Mouse (Mus musculus) stomach, embryonic 14.5 days (tissue): ENCODE data around the gene Zyg11b. TPM values are rescaled to one million over a fixed set of nuclear protein-coding genes. Genes with fewer than 3 reads are reported as not detected.
A peak's percentile ranks its signal among the peaks of the same experiment; 100 is the strongest.

Source experiments
- ATAC-seq: fragments of 200-750 bp; cut with Nextera tagmentation; 2 replicates; pipeline ENCODE4 v1.8.0; 2017; ENCODE audit warnings: low read depth, moderate TSS enrichment; ENCODE audit not compliant: insufficient number of reproducible peaks, insufficient read depth, low FRiP score
- H3K27ac ChIP-seq: fragments of 300-500 bp; sonication (generic); 2 replicates; pipeline ENCODE4 v1.5.1; 2014; ENCODE audit warnings: mild to moderate bottlenecking, low read length, moderate library complexity, mixed read lengths
- H3K27me3 ChIP-seq: fragments of 300-500 bp; sonication (generic); 2 replicates; pipeline ENCODE4 v1.6.1; 2014; ENCODE audit warnings: low read length, control low read depth, mixed read lengths; ENCODE audit not compliant: control insufficient read depth, insufficient read depth
- H3K36me3 ChIP-seq: fragments of 300-500 bp; sonication (generic); 2 replicates; pipeline ENCODE4 v1.6.1; 2014; ENCODE audit warnings: mild to moderate bottlenecking, control low read depth, low read length, moderate library complexity, mixed read lengths; ENCODE audit not compliant: control insufficient read depth, insufficient read depth
- H3K4me1 ChIP-seq: fragments of 300-500 bp; sonication (generic); 2 replicates; pipeline ENCODE4 v1.6.1; 2014; ENCODE audit warnings: low read length, control low read depth, mixed read lengths; ENCODE audit not compliant: control insufficient read depth, insufficient read depth
- H3K4me2 ChIP-seq: fragments of 300-500 bp; sonication (generic); replicated peaks from 2 replicates; pipeline ENCODE4 v1.6.1; 2014; ENCODE audit warnings: low read depth, low read length, control low read depth
- H3K4me3 ChIP-seq: fragments of 300-500 bp; sonication (generic); 2 replicates; pipeline ENCODE4 v1.5.1; 2014; ENCODE audit warnings: low read depth, low read length, control low read depth
- H3K9ac ChIP-seq: fragments of 300-500 bp; sonication (generic); replicated peaks from 2 replicates; pipeline ENCODE4 v1.6.1; 2014; ENCODE audit warnings: low read depth, mild to moderate bottlenecking, control low read depth, low read length, moderate library complexity, mixed read lengths
- H3K9me3 ChIP-seq: fragments of 300-500 bp; sonication (generic); 2 replicates; pipeline ENCODE4 v1.6.1; 2016; ENCODE audit warnings: low read depth, low read length, control low read depth; ENCODE audit not compliant: control insufficient read depth
- WGBS: fragments of 180-500 bp; shearing (Covaris S2); extraction: QIAGEN DNeasy Blood & Tissue Kit; methylation state at CpG from one replicate; pipeline ENCODE4 v1.1.7; 2014; 5-methylcytosine and 5-hydroxymethylcytosine counted together
- polyA plus RNA-seq: library from polyadenylated mRNA; unstranded; fragments of >200 nt; fragmentation: Nextera tagmentation; extraction: Ambion mirVana; gene quantifications from 2 replicates; pipeline ENCODE4 v1.2.1, GENCODE M21; 2014

The Zyg11b gene
- polyA plus RNA-seq, 1 experiment from 2014 or later, result 18.1 TPM

DNA sequence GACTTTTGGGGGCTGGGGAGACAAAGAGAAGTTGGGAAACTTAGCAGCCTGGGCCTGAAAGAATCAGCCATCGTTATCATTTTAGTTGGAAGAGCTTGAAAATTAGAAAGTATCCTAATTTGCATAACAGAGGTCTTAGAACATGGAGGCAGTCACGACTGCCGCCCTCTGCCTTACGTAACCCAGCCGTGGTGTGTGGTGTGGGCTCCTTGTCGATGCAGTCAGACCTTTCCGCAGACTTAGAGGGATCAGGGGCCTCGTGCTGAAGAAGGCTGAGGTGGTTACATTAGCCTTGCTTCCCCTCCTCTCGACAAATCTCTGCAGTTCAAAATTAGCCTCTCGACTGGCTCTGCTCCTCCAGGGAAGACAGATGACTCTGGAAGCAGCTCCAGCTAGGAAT, 37.9 kb upstream of the Zyg11b start:
- H3K4me1 ChIP-seq, result peaks cover 11% of the 10 kb centered on the region
- no peaks in the 10 kb centered on the region for H3K27me3 ChIP-seq
- WGBS, result 55% methylated on average over 10 of the region's 10 CpGs
- peak; percentile 25; the same call in 1 of the 2 replicates for ATAC-seq
- no peak overlapping the region for H3K4me3 ChIP-seq
- H3K9ac ChIP-seq, result no peak overlapping the region
- no peaks in the 10 kb centered on the region for H3K9me3 ChIP-seq
- H3K36me3 ChIP-seq, result peaks cover 19% of the 10 kb centered on the region
- no peak overlapping the region for H3K4me2 ChIP-seq
- no peak overlapping the region; the same call in 1 of the 2 replicates for H3K27ac ChIP-seq

DNA sequence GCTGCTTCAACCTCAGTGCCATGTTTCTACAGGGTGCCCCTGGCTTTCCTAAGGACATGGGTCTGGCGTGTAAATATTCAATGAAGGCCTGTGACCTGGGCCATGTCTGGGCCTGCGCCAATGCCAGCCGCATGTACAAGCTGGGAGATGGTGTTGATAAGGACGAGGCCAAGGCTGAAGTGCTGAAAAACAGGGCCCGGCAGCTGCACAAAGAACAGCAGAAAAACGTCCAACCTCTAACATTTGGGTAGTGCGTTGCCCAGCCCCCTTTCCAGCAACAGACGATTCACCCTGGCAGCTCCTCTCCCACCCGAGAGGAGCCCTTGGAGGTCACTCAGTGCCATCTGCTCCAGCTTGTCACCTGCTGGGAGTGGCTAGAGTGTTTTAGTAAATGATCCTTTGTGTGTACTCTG, 37.4 kb upstream of the Zyg11b start:
- no peak overlapping the region for H3K4me2 ChIP-seq
- H3K9ac ChIP-seq, result no peak overlapping the region
- peaks cover 20% of the 10 kb centered on the region for H3K36me3 ChIP-seq
- H3K9me3 ChIP-seq, result no peaks in the 10 kb centered on the region
- no peak overlapping the region for H3K4me3 ChIP-seq
- no peak for ATAC-seq
- H3K4me1 ChIP-seq, result peaks cover 11% of the 10 kb centered on the region
- peak overlapping the region; percentile 53; the same call in 1 of the 2 replicates for H3K27ac ChIP-seq
- 46% methylated on average over 9 of the region's 9 CpGs for WGBS
- no peaks in the 10 kb centered on the region for H3K27me3 ChIP-seq

DNA sequence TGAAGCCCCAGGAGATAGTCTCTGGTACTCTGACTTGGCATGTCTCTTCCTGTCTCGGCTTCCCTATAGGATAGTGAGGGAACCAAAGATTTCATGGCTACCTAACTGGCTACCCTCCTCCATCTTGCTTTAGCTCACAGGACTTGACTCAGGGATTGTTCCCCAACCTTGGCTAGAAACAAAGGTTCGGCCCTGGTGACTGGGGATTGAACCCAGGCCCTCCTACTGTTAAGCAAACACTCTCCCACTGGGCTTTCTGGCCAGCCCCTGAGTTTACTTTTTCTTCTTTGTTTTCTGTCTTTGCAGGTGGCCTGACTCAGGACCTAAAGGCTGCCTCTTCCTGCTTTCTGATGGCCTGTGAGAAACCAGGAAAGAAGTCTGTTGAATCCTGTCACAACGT, 36.9 kb upstream of the Zyg11b start:
- H3K4me1 ChIP-seq, result peaks cover 11% of the 10 kb centered on the region
- H3K9ac ChIP-seq, result no peak overlapping the region
- 38% methylated on average over 3 of the region's 3 CpGs for WGBS
- H3K36me3 ChIP-seq, result peaks cover 20% of the 10 kb centered on the region
- no peak for ATAC-seq
- H3K27ac ChIP-seq, result peak overlapping the region; percentile 53; the same call in 1 of the 2 replicates
- H3K4me2 ChIP-seq, result no peak overlapping the region
- H3K4me3 ChIP-seq, result no peak overlapping the region
- H3K9me3 ChIP-seq, result no peaks in the 10 kb centered on the region
- no peaks in the 10 kb centered on the region for H3K27me3 ChIP-seq

DNA sequence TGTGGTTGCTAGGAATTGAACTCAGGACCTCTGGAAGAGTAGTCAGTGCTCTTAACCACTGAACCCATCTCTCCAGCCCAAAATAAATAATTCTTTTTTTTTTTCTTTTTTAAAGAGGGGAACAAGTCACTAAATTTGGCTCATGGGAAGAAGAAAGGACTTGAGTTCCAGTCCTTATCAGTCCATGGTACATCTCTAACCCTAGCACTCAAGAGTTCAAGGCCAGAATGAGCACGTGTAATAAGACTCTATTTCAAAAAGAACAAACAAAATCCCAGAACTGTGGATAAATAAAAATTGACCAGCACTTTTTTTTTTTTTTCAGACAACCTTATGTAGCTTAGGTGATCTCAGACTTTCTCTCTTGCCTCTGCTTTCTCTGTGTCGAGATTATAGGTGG, 35.9 kb upstream of the Zyg11b start:
- H3K9me3 ChIP-seq, result no peaks in the 10 kb centered on the region
- no peak overlapping the region for H3K9ac ChIP-seq
- H3K36me3 ChIP-seq, result peaks cover 20% of the 10 kb centered on the region
- H3K27me3 ChIP-seq, result no peaks in the 10 kb centered on the region
- peaks cover 11% of the 10 kb centered on the region for H3K4me1 ChIP-seq
- H3K4me3 ChIP-seq, result no peak overlapping the region
- ATAC-seq, result no peak
- H3K27ac ChIP-seq, result no peak overlapping the region
- no peak overlapping the region for H3K4me2 ChIP-seq
- WGBS, result 78% methylated on average over 2 of the region's 2 CpGs

DNA sequence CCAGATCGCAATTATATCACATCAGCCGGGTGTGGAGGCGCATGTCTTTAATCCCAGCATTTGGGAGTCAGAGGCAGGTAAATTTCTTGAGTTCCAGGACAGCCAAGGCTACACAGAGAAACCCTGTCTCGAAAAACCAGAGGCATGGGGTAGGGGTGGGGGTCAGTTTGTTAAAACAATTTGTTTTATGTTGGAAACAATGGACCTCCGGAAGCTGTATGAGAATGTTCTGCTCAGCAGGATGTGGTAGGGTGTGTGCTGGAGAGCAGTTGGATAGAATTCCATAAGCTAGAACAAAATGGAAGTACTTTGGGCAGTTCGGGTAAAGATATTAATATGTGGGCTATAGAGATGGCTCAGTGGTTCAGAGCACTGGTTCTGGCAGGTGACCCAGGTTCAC, 34.5 kb upstream of the Zyg11b start:
- Histone ChIP-seq H3K36me3 (peaks cover 20% of the 10 kb centered on the region), H3K9ac (no peak overlapping the region), H3K27ac (no peak overlapping the region), H3K4me1 (peaks cover 11% of the 10 kb centered on the region), H3K9me3 (no peaks in the 10 kb centered on the region), H3K4me3 (no peak overlapping the region), H3K27me3 (no peaks in the 10 kb centered on the region), H3K4me2 (no peak overlapping the region)
- no peak for ATAC-seq
- WGBS, result 86% methylated on average over 6 of the region's 6 CpGs

DNA sequence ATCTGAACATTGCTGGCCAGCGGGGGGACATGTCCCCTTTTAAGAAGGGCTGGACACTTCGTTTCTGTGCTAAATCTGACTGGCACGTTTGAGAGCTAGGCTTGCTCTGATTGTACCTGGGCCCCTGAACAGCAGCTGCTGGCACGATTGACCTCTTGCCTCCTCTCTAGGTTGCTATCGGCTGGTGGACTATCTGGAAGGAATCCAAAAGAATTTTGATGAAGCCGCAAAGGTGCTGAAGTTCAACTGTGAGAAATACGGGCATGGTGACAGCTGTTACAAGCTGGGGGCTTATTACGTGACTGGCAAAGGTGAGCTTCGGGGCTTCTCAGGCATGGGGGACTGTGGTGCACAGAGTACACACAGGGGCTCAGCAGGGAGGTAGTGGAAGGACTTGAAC, 31.1 kb upstream of the Zyg11b start:
- Histone ChIP-seq H3K27ac (no peak overlapping the region), H3K4me2 (no peak overlapping the region), H3K9me3 (no peaks in the 10 kb centered on the region), H3K27me3 (no peaks in the 10 kb centered on the region), H3K4me3 (no peak overlapping the region), H3K9ac (no peak overlapping the region), H3K4me1 (peaks cover 3% of the 10 kb centered on the region; the same call in 1 of the 2 replicates), H3K36me3 (peaks cover 8% of the 10 kb centered on the region; the same call in 1 of the 2 replicates)
- 76% methylated on average over 9 of the region's 9 CpGs for WGBS
- ATAC-seq, result no peak

DNA sequence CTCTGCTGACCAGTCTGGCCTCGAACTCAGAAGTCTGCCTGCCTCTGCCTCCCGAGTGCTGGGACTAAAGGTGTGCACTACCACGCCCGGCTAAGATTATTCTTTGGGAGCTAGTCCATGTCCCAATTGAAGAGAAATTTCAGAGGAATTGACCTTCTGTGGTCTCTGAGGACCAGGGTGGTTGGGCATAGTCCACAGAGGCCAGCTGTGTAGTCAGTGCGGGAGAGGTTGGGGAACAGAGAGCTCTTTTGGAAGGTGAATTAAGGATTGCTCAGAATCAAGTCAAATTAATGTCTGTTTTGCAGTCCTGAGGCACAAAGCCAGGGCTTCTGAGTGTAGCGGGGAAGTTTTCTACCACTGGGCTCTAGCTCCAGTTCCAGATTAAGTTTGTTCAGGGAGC, 28.9 kb upstream of the Zyg11b start:
- no peak overlapping the region for H3K4me2 ChIP-seq
- no peak overlapping the region for H3K9ac ChIP-seq
- H3K9me3 ChIP-seq, result no peaks in the 10 kb centered on the region
- peaks cover 3% of the 10 kb centered on the region; the same call in 1 of the 2 replicates for H3K36me3 ChIP-seq
- no peak overlapping the region for H3K4me3 ChIP-seq
- H3K27ac ChIP-seq, result no peak overlapping the region
- H3K4me1 ChIP-seq, result peaks cover 4% of the 10 kb centered on the region; the same call in 1 of the 2 replicates
- WGBS, result 94% methylated on average over 6 of the region's 6 CpGs
- ATAC-seq, result no peak
- H3K27me3 ChIP-seq, result no peaks in the 10 kb centered on the region

DNA sequence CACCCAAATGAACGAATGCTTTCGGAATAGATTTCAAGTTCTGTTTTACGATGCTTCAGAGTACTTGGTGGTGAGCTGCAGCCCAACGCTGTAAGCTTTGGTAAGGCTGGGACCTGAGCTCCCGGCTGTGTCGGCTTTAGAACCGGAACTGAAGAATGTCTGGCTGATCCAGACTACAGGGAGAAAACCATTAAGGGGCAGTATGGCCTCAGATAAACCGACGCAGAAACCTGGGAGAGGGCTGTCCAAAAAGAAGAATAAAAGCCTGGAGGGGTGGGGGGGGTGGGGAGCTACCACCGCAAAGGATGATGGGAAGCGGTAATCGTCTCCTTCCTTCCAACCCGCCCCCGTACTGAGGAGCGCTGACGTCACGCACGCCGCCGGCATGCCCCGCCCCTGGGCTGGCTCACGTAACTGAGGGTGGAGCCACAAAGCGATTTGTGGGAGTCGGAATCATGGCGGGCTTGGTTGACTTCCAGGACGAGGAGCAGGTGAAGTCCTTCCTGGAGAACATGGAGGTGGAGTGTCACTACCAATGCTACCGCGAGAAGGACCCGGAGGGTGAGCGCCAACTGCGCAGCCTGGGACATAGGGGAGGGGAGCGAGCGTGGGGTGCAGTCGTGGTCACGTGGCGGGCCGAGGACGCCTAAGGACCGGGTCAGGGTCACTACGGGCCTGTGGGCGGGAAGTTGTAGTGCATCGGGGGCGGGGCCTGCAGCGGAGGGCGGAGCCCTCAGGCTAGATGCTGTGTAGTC, 27.0 kb upstream of the Zyg11b start, which contains the start of gene Coa7:
Gene Coa7 (plus strand): TSS at position 411 of the 755 bp plus-strand sequence.
- Histone ChIP-seq H3K4me2 (peak within 1 kb of the TSS; percentile 65), H3K27ac (peak within 1 kb of the TSS; percentile 60), H3K9me3 (no peaks in the 10 kb centered on the region), H3K36me3 (no peaks in the 10 kb centered on the region; the same call in 1 of the 2 replicates), H3K4me3 (peak within 1 kb of the TSS; percentile 70), H3K9ac (peak within 1 kb of the TSS; percentile 38), H3K4me1 (peaks cover 4% of the 10 kb centered on the region; the same call in 1 of the 2 replicates), H3K27me3 (no peaks in the 10 kb centered on the region)
- peak; percentile 96 for ATAC-seq
- under 1% methylated on average over 44 of the region's 45 CpGs for whole genome bisulfite sequencing
